Mouse (Mus musculus) CH12.LX (cell line): ENCODE results near the gene Txnip. TPM values are rescaled to one million over a fixed set of nuclear protein-coding genes. Genes with fewer than 3 reads are reported as not detected.

Experiments used
- DNase-seq: peaks from one replicate; pipeline ENCODE4 v3.0.0-alpha.2; 2013; ENCODE audit errors: extremely low read depth
- H3K27ac ChIP-seq: 2 replicates; pipeline ENCODE4 v1.5.1; 2012; ENCODE audit warnings: low read depth, mild to moderate bottlenecking, control low read depth, moderate library complexity; ENCODE audit not compliant: insufficient read depth
- H3K27me3 ChIP-seq: replicated peaks from 2 replicates; pipeline ENCODE3; 2012; ENCODE audit warnings: inconsistent platforms
- H3K36me3 ChIP-seq, 2 experiments: replicated peaks in 1 of 2; 2 replicates each; pipeline versions ENCODE3 to v1.6.1; 2012; ENCODE audit warnings: inconsistent platforms in 1 of 2, low read length in 1 of 2, mild to moderate bottlenecking in 1 of 2, mixed read lengths in 1 of 2, moderate library complexity in 1 of 2; ENCODE audit not compliant: control insufficient read depth in 1 of 2, insufficient read depth in 1 of 2
- H3K4me1 ChIP-seq, 2 experiments: 2 replicates each; pipeline ENCODE4 v1.6.1; 2012; ENCODE audit warnings: inconsistent platforms in 1 of 2, moderate library complexity in 1 of 2; ENCODE audit not compliant: insufficient read depth in 2 of 2, control insufficient read depth in 1 of 2
- H3K4me2 ChIP-seq: 2 replicates; pipeline ENCODE4 v1.6.1; 2012; ENCODE audit warnings: low read depth, mild to moderate bottlenecking, control low read depth; ENCODE audit not compliant: poor library complexity, insufficient read depth, severe bottlenecking
- H3K4me3 ChIP-seq, 3 experiments: fragments of 150-350 bp in 1 of 3; sonication (generic) in 1 of 3; replicated peaks in 1 of 3; 2 replicates each; pipeline versions ENCODE3 to v1.5.1; 2011 to 2012; ENCODE audit warnings: low read depth in 2 of 3, low read length in 2 of 3, mild to moderate bottlenecking in 2 of 3, moderate library complexity in 2 of 3, control low read depth in 1 of 3, improper control_type of control experiment in 1 of 3, inconsistent platforms in 1 of 3, mixed read lengths in 1 of 3; ENCODE audit not compliant: poor library complexity in 1 of 3
- H3K79me2 ChIP-seq: replicated peaks from 2 replicates; pipeline ENCODE4 v1.6.1; 2012; ENCODE audit warnings: mild to moderate bottlenecking, moderate library complexity; ENCODE audit not compliant: control insufficient read depth, poor library complexity, insufficient read depth, severe bottlenecking; ENCODE audit errors: extremely low read depth
- H3K9ac ChIP-seq: 2 replicates; pipeline ENCODE4 v1.6.1; 2012; ENCODE audit warnings: low read depth, mild to moderate bottlenecking, control low read depth, moderate library complexity; ENCODE audit not compliant: insufficient read depth
- H3K9me3 ChIP-seq: replicated peaks from 2 replicates; pipeline ENCODE3; 2012; ENCODE audit warnings: low read length, inconsistent platforms, mixed read lengths
- BHLHE40 ChIP-seq: IDR thresholded peaks from 2 replicates; pipeline ENCODE4 v1.6.1; 2011; ENCODE audit warnings: mild to moderate bottlenecking, low read depth, low read length, improper control_type of control experiment
- CHD1 ChIP-seq: IDR thresholded peaks from 2 replicates; pipeline ENCODE4 v1.6.1; 2012; ENCODE audit warnings: low read depth, low read length, improper control_type of control experiment, inconsistent platforms
- CHD2 ChIP-seq: IDR thresholded peaks from 2 replicates; pipeline ENCODE4 v1.6.1; 2011; ENCODE audit warnings: low read length, improper control_type of control experiment
- ELF1 ChIP-seq: IDR thresholded peaks from 2 replicates; pipeline ENCODE4 v1.6.1; 2014; ENCODE audit warnings: low read depth, mild to moderate bottlenecking, inconsistent platforms, low read length, improper control_type of control experiment
- EP300 ChIP-seq: IDR thresholded peaks from 2 replicates; pipeline ENCODE4 v1.6.1; 2011; ENCODE audit warnings: low read length, improper control_type of control experiment
- HCFC1 ChIP-seq: IDR thresholded peaks from 2 replicates; pipeline ENCODE4 v1.6.1; 2012; ENCODE audit warnings: low read depth, mild to moderate bottlenecking, inconsistent platforms, low read length, improper control_type of control experiment
- IRF4 ChIP-seq: IDR thresholded peaks from 2 replicates; pipeline ENCODE4 v1.6.1; 2014; ENCODE audit warnings: low read depth, mild to moderate bottlenecking, inconsistent platforms, low read length, improper control_type of control experiment
- MAX ChIP-seq: IDR thresholded peaks from 2 replicates; pipeline ENCODE4 v1.6.1; 2011; ENCODE audit warnings: low read length, improper control_type of control experiment
- MEF2A ChIP-seq: IDR thresholded peaks from 2 replicates; pipeline ENCODE4 v1.6.1; 2014; ENCODE audit warnings: low read depth, mild to moderate bottlenecking, inconsistent platforms, low read length, improper control_type of control experiment, borderline replicate concordance
- MXI1 ChIP-seq: IDR thresholded peaks from 2 replicates; pipeline ENCODE4 v1.6.1; 2011; ENCODE audit warnings: mild to moderate bottlenecking, low read depth, low read length, improper control_type of control experiment
- POLR2A ChIP-seq: IDR thresholded peaks from 2 replicates; pipeline ENCODE4 v1.6.1; 2011; ENCODE audit warnings: low read depth, mild to moderate bottlenecking, improper control_type of control experiment, low read length
- TCF12 ChIP-seq: IDR thresholded peaks from 2 replicates; pipeline ENCODE4 v1.6.1; 2014; ENCODE audit warnings: low read depth, mild to moderate bottlenecking, inconsistent platforms, low read length, improper control_type of control experiment
- USF1 ChIP-seq: IDR thresholded peaks from 2 replicates; pipeline ENCODE4 v1.6.1; 2014; ENCODE audit warnings: low read depth, mild to moderate bottlenecking, inconsistent platforms, low read length, improper control_type of control experiment
- ZMIZ1 ChIP-seq: IDR thresholded peaks from 2 replicates; pipeline ENCODE4 v1.6.1; 2012; ENCODE audit warnings: low read depth, mild to moderate bottlenecking, inconsistent platforms, low read length, improper control_type of control experiment
- dilution Hi-C: fragments of 300-500 bp; cut with MboI; formaldehyde crosslinking; loops from 2 replicates; pipeline ENCODE4 v1.14.3; 2020; ENCODE audit warnings: low sequenced_read_pairs; ENCODE audit not compliant: extremely low pct_unique_long_range_greater_than_20kb, extremely low pct_ligation_motif_present
- in situ Hi-C: fragments of 300-500 bp; cut with MboI; formaldehyde crosslinking; loops from 3 replicates; pipeline ENCODE4 v1.14.3; 2019; ENCODE audit warnings: low sequenced_read_pairs, low pct_ligation_motif_present, low pct_unique_long_range_greater_than_20kb, mixed read lengths
- polyA plus RNA-seq: library from polyadenylated mRNA; unstranded; fragments of >175 nt; gene quantifications from 2 replicates; pipeline ENCODE4 v1.2.1, GENCODE M21; 2012; ENCODE audit warnings: low read depth; ENCODE audit not compliant: insufficient read length
- total RNA-seq, 2 experiments: library from RNA; depleted of rRNA; stranded (reverse); fragments of 300-350 nt in 1 of 2; fragments of >200 nt in 1 of 2; gene quantifications; 2 replicates each; pipeline ENCODE4 v1.2.3; 2012 to 2014

The Txnip gene
- total and polyA plus RNA-seq, 3 experiments, result 41.8 to 220 (median 76.7) TPM

- Histone ChIP-seq H3K36me3 (peaks cover 0 to 24% of the 10 kb centered on the region in 2 experiments), H3K27ac (no peak overlapping the region), H3K79me2 (no peaks in the 10 kb centered on the region), H3K27me3 (no peaks in the 10 kb centered on the region), H3K4me1 (peaks cover 2 to 9% of the 10 kb centered on the region in 2 experiments; a peak in 2 of 4 replicates), H3K9me3 (no peaks in the 10 kb centered on the region), H3K4me3 (no peak overlapping the region), H3K4me2 (no peak overlapping the region), H3K9ac (no peak overlapping the region)
- DNase-seq, result no peak
- dilution Hi-C loops (no loop called here), in situ Hi-C loops (no loop called here)
- no peak for TF ChIP-seq ZMIZ1
- TF ChIP-seq TCF12, result no peak
- no peak for TF ChIP-seq CHD2
- TF ChIP-seq MAX, result no peak
- no peak for TF ChIP-seq MEF2A
- no peak for TF ChIP-seq POLR2A
- TF ChIP-seq BHLHE40, result no peak
- no peak for TF ChIP-seq HCFC1
- no peak for TF ChIP-seq MXI1
- TF ChIP-seq ELF1, result no peak
- no peak for TF ChIP-seq IRF4
- TF ChIP-seq USF1, result no peak
- no peak for TF ChIP-seq CHD1
- no peak for TF ChIP-seq EP300
Observed at GRCm38 (mm10) chr3:96606618-96607017, 48.9 kb downstream of the Txnip start.

Other genes with a start within 250 kb of the Txnip start
- gene BC107364, start 105.7 kb upstream of the Txnip start, total RNA-seq (2012; rRNA removed), result 0.13 TPM in 1 of 2 replicates, not detected in the other
- gene BC107364, start 105.7 kb upstream of the Txnip start, total RNA-seq (2014; rRNA removed), result not detected in 2 replicates
- not detected in 2 replicates for gene BC107364, start 105.7 kb upstream of the Txnip start, polyA plus RNA-seq
- gene Hfe2, start 32.8 kb upstream of the Txnip start, total RNA-seq (2012; rRNA removed), result not detected in 2 replicates
- gene Hfe2, start 32.8 kb upstream of the Txnip start, total RNA-seq (2014; rRNA removed), result not detected in 2 replicates
- gene Hfe2, start 32.8 kb upstream of the Txnip start, polyA plus RNA-seq, result not detected in 2 replicates
- gene Gm16253, start 19.0 kb downstream of the Txnip start, total RNA-seq (2012; rRNA removed), result 0.38 and 0.72 TPM in 2 replicates
- gene Gm16253, start 19.0 kb downstream of the Txnip start, total RNA-seq (2014; rRNA removed), result not detected in 2 replicates
- 0.46 TPM in 1 of 2 replicates, not detected in the other for gene Gm16253, start 19.0 kb downstream of the Txnip start, polyA plus RNA-seq
- 10.4 and 13.7 TPM in 2 replicates for gene Polr3gl, start 36.2 kb downstream of the Txnip start, total RNA-seq (2012; rRNA removed)
- 15.7 and 16.6 TPM in 2 replicates for gene Polr3gl, start 36.2 kb downstream of the Txnip start, total RNA-seq (2014; rRNA removed)
- gene Polr3gl, start 36.2 kb downstream of the Txnip start, polyA plus RNA-seq, result 18.8 and 28.4 TPM in 2 replicates
- gene Ankrd34a, start 38.7 kb downstream of the Txnip start, total RNA-seq (2012; rRNA removed), result 0.04 TPM in 2 replicates
- not detected in 2 replicates for gene Ankrd34a, start 38.7 kb downstream of the Txnip start, total RNA-seq (2014; rRNA removed)
- gene Ankrd34a, start 38.7 kb downstream of the Txnip start, polyA plus RNA-seq, result 0.11 TPM in 1 of 2 replicates, not detected in the other
- 2.9 and 4.5 TPM in 2 replicates for gene Lix1l, start 43.2 kb downstream of the Txnip start, total RNA-seq (2012; rRNA removed)
- gene Lix1l, start 43.2 kb downstream of the Txnip start, total RNA-seq (2014; rRNA removed), result 3.7 and 4.6 TPM in 2 replicates
- 4.0 and 4.7 TPM in 2 replicates for gene Lix1l, start 43.2 kb downstream of the Txnip start, polyA plus RNA-seq
- gene Rbm8a, start 72.0 kb downstream of the Txnip start, total RNA-seq (2012; rRNA removed), result 80.3 and 114 TPM in 2 replicates
- 50.2 and 59.7 TPM in 2 replicates for gene Rbm8a, start 72.0 kb downstream of the Txnip start, total RNA-seq (2014; rRNA removed)
- gene Rbm8a, start 72.0 kb downstream of the Txnip start, polyA plus RNA-seq, result 187 and 377 TPM in 2 replicates
- gene Pex11b, start 77.4 kb downstream of the Txnip start, total RNA-seq (2012; rRNA removed), result 23.4 and 23.9 TPM in 2 replicates
- gene Pex11b, start 77.4 kb downstream of the Txnip start, total RNA-seq (2014; rRNA removed), result 26.3 and 33.1 TPM in 2 replicates
- gene Pex11b, start 77.4 kb downstream of the Txnip start, polyA plus RNA-seq, result 23.2 and 27.9 TPM in 2 replicates
- gene Gm42957, start 77.5 kb downstream of the Txnip start, total RNA-seq (2012; rRNA removed), result 0.08 and 0.13 TPM in 2 replicates
- not detected in 2 replicates for gene Gm42957, start 77.5 kb downstream of the Txnip start, total RNA-seq (2014; rRNA removed)
- gene Gm42957, start 77.5 kb downstream of the Txnip start, polyA plus RNA-seq, result 0.11 TPM in 1 of 2 replicates, not detected in the other
- gene Itga10, start 87.6 kb downstream of the Txnip start, total RNA-seq (2012; rRNA removed), result 0.80 and 1.2 TPM in 2 replicates
- gene Itga10, start 87.6 kb downstream of the Txnip start, total RNA-seq (2014; rRNA removed), result 0.36 and 0.46 TPM in 2 replicates
- 1.0 and 1.2 TPM in 2 replicates for gene Itga10, start 87.6 kb downstream of the Txnip start, polyA plus RNA-seq
- gene Ankrd35, start 112.2 kb downstream of the Txnip start, total RNA-seq (2012; rRNA removed), result 6.5 and 11.2 TPM in 2 replicates
- gene Ankrd35, start 112.2 kb downstream of the Txnip start, total RNA-seq (2014; rRNA removed), result 0.51 and 0.78 TPM in 2 replicates
- 1.9 and 2.5 TPM in 2 replicates for gene Ankrd35, start 112.2 kb downstream of the Txnip start, polyA plus RNA-seq
- gene Pias3, start 138.4 kb downstream of the Txnip start, total RNA-seq (2012; rRNA removed), result 10.2 and 13.1 TPM in 2 replicates
- gene Pias3, start 138.4 kb downstream of the Txnip start, total RNA-seq (2014; rRNA removed), result 5.9 and 6.3 TPM in 2 replicates
- gene Pias3, start 138.4 kb downstream of the Txnip start, polyA plus RNA-seq, result 20.2 and 21.4 TPM in 2 replicates
- 0.84 and 1.0 TPM in 2 replicates for gene Nudt17, start 150.6 kb downstream of the Txnip start, total RNA-seq (2012; rRNA removed)
- 0.21 and 0.39 TPM in 2 replicates for gene Nudt17, start 150.6 kb downstream of the Txnip start, total RNA-seq (2014; rRNA removed)
- 1.1 and 1.9 TPM in 2 replicates for gene Nudt17, start 150.6 kb downstream of the Txnip start, polyA plus RNA-seq
- 31.6 and 34.5 TPM in 2 replicates for gene Polr3c, start 169.7 kb downstream of the Txnip start, total RNA-seq (2012; rRNA removed)
- 14.6 and 18.1 TPM in 2 replicates for gene Polr3c, start 169.7 kb downstream of the Txnip start, total RNA-seq (2014; rRNA removed)
- 78.3 and 79.5 TPM in 2 replicates for gene Polr3c, start 169.7 kb downstream of the Txnip start, polyA plus RNA-seq
- gene Rnf115, start 169.7 kb downstream of the Txnip start, total RNA-seq (2012; rRNA removed), result 25.8 and 28.5 TPM in 2 replicates
- 79.3 and 83.5 TPM in 2 replicates for gene Rnf115, start 169.7 kb downstream of the Txnip start, total RNA-seq (2014; rRNA removed)
- 61.1 and 64.7 TPM in 2 replicates for gene Rnf115, start 169.7 kb downstream of the Txnip start, polyA plus RNA-seq